Mouse (Mus musculus) ES-Bruce4 (cell line): ENCODE measurements at regions not wholly inside any gene's neighbourhood (a gene's known extent, or its start where the extent isn't known, plus 50 kb on each side); places are given as distances from the start of the nearest gene placed in this dataset.

Experiments
- H3K27ac ChIP-seq: 2 replicates; pipeline ENCODE4 v1.5.1; 2012; ENCODE audit warnings: low read length, inconsistent platforms; ENCODE audit not compliant: insufficient read depth
- H3K27me3 ChIP-seq: 2 replicates; pipeline ENCODE4 v1.6.1; 2012; ENCODE audit warnings: mild to moderate bottlenecking, low read length, inconsistent platforms; ENCODE audit not compliant: control insufficient read depth, poor library complexity, insufficient read depth, severe bottlenecking
- H3K36me3 ChIP-seq: 2 replicates; pipeline ENCODE4 v1.6.1; 2012; ENCODE audit warnings: inconsistent platforms, mild to moderate bottlenecking, low read length, moderate library complexity; ENCODE audit not compliant: control insufficient read depth, poor library complexity, insufficient read depth, severe bottlenecking
- H3K4me1 ChIP-seq: one replicate; pipeline ENCODE4 v1.8.1; 2011; ENCODE audit warnings: low read length; ENCODE audit not compliant: control insufficient read depth, insufficient read depth
- H3K4me3 ChIP-seq: 2 replicates; pipeline ENCODE4 v1.5.1; 2011; ENCODE audit warnings: low read depth, mild to moderate bottlenecking, low read length
- H3K9ac ChIP-seq: 2 replicates; pipeline ENCODE4 v1.6.1; 2012; ENCODE audit warnings: low read depth, mild to moderate bottlenecking, inconsistent platforms; ENCODE audit not compliant: poor library complexity, severe bottlenecking
- H3K9me3 ChIP-seq: replicated peaks from 2 replicates; pipeline ENCODE4 v1.6.1; 2012; ENCODE audit warnings: mild to moderate bottlenecking, low read length, inconsistent platforms; ENCODE audit not compliant: control insufficient read depth, poor library complexity, insufficient read depth, severe bottlenecking
- CTCF ChIP-seq: IDR thresholded peaks from one replicate; pipeline ENCODE4 v1.8.1; 2011; ENCODE audit warnings: low read depth, low read length
- EP300 ChIP-seq: IDR thresholded peaks from 2 replicates; pipeline ENCODE4 v1.6.1; 2011; ENCODE audit warnings: low read depth, low read length; ENCODE audit not compliant: insufficient read depth
- POLR2A ChIP-seq: IDR thresholded peaks from one replicate; pipeline ENCODE4 v1.8.1; 2011; ENCODE audit warnings: low read length; ENCODE audit not compliant: insufficient read depth

DNA sequence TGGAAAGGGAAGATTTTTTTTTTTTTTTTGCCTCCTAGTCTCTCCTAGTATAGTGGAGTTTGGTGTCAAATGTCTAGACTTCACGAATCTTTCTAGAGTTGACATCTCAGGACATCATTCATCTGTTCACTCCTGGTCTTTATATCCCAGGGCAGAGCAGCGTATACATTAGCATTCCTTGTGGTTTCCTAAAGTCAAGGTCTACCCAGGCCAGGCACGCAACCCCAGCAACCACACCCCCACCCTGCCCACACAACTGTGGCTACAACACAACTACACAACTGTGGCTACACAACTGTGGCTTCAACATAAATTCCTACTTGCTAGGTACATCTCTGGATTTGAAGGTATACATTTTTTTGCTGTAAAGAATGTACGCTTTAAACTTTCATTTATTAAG is 122.2 kb downstream of the Ppp1r3a start:
- H3K9ac ChIP-seq, result no peak overlapping the region
- no peak overlapping the region for H3K4me3 ChIP-seq
- TF ChIP-seq POLR2A, result no peak
- TF ChIP-seq CTCF, result no peak
- no peak for TF ChIP-seq EP300
- no peaks in the 10 kb centered on the region for H3K27me3 ChIP-seq
- no peak overlapping the region for H3K27ac ChIP-seq
- no peaks in the 10 kb centered on the region for H3K4me1 ChIP-seq
- H3K36me3 ChIP-seq, result no peaks in the 10 kb centered on the region
- H3K9me3 ChIP-seq, result no peaks in the 10 kb centered on the region

- H3K4me3 ChIP-seq, result no peak overlapping the region
- H3K27ac ChIP-seq, result no peak overlapping the region
- TF ChIP-seq EP300, result no peak
- TF ChIP-seq CTCF, result no peak
- TF ChIP-seq POLR2A, result no peak
- H3K9ac ChIP-seq, result no peak overlapping the region
- no peaks in the 10 kb centered on the region for H3K27me3 ChIP-seq
- H3K36me3 ChIP-seq, result no peaks in the 10 kb centered on the region
- no peaks in the 10 kb centered on the region for H3K9me3 ChIP-seq
- H3K4me1 ChIP-seq, result no peaks in the 10 kb centered on the region
These were observed 123.2 kb downstream of the Ppp1r3a start for GRCm38 (mm10) chr6:14631719-14632445.

- Histone ChIP-seq H3K4me3 (no peak overlapping the region), H3K27me3 (no peaks in the 10 kb centered on the region), H3K9me3 (no peaks in the 10 kb centered on the region), H3K27ac (no peak overlapping the region), H3K4me1 (no peaks in the 10 kb centered on the region), H3K36me3 (no peaks in the 10 kb centered on the region), H3K9ac (no peak overlapping the region)
- no peak for TF ChIP-seq CTCF
- no peak for TF ChIP-seq EP300
- no peak for TF ChIP-seq POLR2A
These were observed 138.4 kb downstream of the Ppp1r3a start for GRCm38 (mm10) chr6:14616629-14617028.

GRCm38 (mm10) chr6:14608076-14608475 is 147.0 kb downstream of the Ppp1r3a start:
- no peak overlapping the region for H3K27ac ChIP-seq
- no peaks in the 10 kb centered on the region for H3K9me3 ChIP-seq
- H3K36me3 ChIP-seq, result no peaks in the 10 kb centered on the region
- no peaks in the 10 kb centered on the region for H3K27me3 ChIP-seq
- H3K4me3 ChIP-seq, result no peak overlapping the region
- no peak for TF ChIP-seq CTCF
- TF ChIP-seq POLR2A, result no peak
- no peak for TF ChIP-seq EP300
- H3K4me1 ChIP-seq, result no peaks in the 10 kb centered on the region
- no peak overlapping the region for H3K9ac ChIP-seq

DNA sequence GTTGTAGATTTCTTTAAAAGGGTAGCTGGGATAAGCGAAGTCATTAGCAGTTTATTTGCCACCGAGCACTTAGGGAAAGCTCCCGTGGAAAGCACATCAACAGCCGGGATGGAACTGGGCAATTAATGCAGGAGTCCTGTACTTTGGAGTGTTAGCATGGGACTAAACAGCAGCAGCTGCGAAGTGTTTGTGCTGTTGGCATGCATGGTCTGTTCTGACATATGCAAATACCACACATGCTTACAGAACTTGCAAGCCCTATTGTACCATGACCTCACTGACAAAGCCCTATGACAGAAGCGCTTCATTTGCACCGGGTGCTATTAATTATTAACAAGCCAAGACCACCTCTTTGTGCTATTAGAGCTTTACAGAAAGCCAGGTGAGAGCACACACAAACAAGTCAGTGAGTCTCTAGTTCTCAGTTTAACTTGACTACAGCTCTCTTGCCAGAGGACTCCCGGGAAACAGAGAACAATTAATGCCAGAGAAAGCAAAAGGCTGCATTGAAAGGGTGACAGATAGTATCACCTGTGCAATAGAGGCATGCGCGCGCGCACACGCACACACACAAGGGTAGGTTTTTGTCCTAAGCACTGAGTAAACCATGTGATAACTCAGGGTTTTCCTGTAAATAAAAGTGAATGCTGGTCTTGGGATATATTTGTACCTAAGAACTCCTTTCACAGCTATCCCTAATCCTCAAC is 154.4 kb downstream of the Ppp1r3a start:
- Histone ChIP-seq H3K27ac (no peak overlapping the region), H3K9me3 (no peaks in the 10 kb centered on the region; the same call in 1 of the 2 replicates), H3K9ac (no peak overlapping the region), H3K4me1 (no peaks in the 10 kb centered on the region), H3K4me3 (no peak overlapping the region), H3K36me3 (no peaks in the 10 kb centered on the region), H3K27me3 (no peaks in the 10 kb centered on the region)
- no peak for TF ChIP-seq POLR2A
- no peak for TF ChIP-seq CTCF
- no peak for TF ChIP-seq EP300

DNA sequence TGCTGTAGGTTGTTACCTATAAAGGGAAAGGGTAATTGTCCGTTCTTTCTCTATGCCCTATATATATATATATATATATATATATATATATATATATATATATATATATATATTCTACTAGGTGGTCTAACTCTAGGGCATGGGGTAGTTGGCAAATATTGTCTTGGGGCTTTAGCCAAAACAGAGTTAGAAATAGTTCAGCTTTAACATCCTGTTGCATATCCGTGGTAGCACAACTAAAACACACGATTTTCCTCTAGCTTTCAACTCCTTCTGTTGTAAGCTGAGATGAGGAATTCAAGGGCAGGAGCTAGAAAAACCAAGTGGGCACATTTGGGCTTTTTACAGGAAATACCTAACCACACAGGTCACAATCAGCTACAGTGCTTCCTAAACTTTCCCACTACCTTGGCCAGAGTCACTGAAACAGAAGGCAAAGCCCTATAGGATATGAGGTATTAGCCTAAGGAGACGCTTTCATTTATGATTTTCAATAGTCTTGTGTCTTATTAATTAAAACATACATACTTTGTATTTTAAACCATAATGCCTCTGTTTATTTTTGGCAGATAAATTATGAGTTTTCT is 158.1 kb downstream of the Ppp1r3a start:
- Histone ChIP-seq H3K27ac (no peak overlapping the region), H3K27me3 (no peaks in the 10 kb centered on the region), H3K4me3 (no peak overlapping the region), H3K9ac (no peak overlapping the region), H3K4me1 (no peaks in the 10 kb centered on the region), H3K9me3 (no peaks in the 10 kb centered on the region; the same call in 1 of the 2 replicates), H3K36me3 (no peaks in the 10 kb centered on the region)
- no peak for TF ChIP-seq POLR2A
- no peak for TF ChIP-seq EP300
- no peak for TF ChIP-seq CTCF
